Mouse (Mus musculus): ENCODE results near the gene Rhebl1. TPM values are rescaled to one million over a fixed set of nuclear protein-coding genes. Genes with fewer than 3 reads are reported as not detected.
"Not testable (repeated sequence)": the region's sequence is repeated elsewhere in the genome, so short reads cannot be mapped to it uniquely, and the experiment has no call there.

Gene Rhebl1
- polyA plus RNA-seq (2015; fragmentation: Nextera tagmentation; extraction: Ambion mirVana), result 10.3 and 10.8 TPM in 2 replicates

DNA sequence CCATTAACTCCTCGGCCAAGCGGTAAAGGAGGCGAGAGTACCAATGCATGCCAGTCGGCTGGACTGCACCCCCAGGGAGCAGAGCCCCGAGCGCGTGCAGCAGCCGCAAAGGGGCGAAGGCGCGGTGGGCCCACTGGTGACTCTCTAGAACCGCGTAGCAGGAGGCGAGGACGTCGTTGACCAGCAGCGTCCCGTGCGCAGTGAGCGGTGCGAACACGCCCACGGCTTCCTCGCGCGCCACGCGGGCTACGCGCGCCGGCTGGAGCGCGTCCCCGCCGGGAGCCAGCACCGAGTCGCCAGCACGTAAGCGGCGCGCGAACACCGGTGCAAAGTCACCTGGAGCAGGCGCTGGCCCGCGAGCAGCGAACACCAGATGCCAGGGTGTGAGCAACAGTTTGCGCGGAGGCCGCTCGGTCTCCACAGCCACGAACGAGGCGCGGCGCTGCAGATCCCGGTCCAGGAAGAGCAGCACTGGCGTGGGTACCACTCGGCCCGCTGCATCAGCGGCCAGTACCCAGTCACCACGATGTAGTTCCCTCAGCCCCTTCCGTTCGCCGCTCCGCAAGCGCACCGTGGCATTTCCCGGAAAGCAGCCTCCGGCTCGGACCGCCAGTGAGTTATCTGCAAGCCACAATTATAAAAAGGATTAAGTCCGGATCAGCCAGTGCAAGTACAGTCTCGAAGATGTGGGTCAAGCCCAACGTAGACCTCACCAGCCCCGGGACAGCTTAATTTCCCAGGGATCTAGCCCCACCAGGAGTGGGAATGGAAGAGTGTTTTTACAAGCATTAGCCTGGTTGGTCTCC is at the start of gene Rhebl1:
TSS of gene Rhebl1 (minus strand) at position 601 of the 806 bp plus-strand sequence.
- no peak for DNase-seq (ENCODE audit: low spot score)

DNA sequence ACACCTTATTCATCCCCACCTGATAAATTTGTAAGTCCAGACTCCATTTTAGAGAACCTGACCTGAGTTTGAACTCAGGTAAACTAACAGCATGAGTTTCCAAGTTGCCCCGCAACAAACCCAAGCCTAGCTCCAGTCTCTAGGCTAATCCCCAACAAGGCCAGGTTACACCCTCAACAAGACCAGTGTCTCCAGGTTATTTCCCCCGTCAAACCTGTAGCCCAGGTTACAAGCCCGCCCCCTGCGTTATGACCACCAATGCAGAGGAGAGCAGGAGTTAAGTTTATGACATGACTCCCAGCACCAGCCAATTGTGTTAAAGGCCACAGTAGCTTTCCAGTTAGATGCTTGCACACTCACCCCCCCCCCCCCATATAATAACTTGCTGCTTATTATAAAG is 48.8 kb upstream of the Rhebl1 start:
- DNase-seq (ENCODE audit: low spot score), result no peak

DNA sequence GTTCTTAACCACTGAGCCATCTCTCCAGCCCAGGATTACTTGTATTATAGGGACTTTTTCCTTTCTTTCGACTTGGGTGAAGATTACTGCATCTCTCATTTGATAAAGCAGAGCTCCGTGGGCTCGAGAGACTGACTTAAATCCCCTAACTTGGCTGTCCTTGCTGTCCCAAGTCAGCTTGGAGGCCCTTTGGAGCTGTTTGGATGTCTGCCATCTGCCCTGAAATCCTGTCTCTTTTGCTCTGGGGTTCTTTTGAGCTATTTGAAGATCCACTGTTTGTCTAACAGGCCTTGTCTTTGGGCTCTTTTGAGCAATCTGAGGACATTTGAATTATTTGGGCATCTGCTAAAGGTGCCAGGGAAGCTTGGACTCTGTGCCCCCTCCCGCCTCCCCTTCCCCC is 47.7 kb upstream of the Rhebl1 start:
- no peak for DNase-seq (ENCODE audit: low spot score)

DNA sequence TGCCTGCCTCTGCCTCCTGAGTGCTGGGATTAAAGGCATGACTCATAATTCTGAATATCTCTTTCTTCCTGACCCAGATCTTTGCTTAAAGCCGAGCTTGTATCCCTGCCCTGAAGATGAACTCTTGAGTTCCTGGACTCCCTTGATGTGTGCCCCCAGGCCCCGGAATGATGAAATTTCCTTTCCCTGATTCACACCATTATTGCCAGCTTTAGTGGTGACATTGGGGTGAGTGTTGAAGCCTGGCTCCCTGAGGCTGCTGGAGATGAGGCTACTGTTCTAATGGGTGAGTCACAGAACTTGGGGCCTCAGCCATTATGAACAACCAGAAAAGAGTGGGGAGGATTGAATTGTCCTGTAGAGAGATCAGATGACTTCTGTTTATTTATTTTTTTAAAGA is 47.2 kb upstream of the Rhebl1 start:
- no peak for DNase-seq (ENCODE audit: low spot score)

DNA sequence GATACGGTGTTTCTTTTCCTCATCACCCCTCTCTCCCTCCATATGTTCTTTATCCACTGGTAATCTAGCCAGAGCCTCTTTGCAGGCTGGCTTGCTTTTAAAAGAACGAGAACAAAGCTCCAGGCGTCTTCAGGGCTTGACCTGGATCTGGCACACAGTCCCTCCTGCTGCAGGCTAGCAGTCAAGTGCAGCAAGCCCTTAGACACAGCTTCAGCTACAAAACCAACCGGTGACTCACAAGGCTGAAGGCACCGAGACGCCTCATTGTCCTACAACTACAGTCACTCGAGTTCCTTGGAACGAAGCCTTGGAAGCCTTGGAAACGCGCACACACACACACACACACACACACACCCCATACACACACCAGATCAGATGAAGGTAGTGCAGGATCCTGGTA is 46.5 kb upstream of the Rhebl1 start:
- no peak for DNase-seq (ENCODE audit: low spot score)

DNA sequence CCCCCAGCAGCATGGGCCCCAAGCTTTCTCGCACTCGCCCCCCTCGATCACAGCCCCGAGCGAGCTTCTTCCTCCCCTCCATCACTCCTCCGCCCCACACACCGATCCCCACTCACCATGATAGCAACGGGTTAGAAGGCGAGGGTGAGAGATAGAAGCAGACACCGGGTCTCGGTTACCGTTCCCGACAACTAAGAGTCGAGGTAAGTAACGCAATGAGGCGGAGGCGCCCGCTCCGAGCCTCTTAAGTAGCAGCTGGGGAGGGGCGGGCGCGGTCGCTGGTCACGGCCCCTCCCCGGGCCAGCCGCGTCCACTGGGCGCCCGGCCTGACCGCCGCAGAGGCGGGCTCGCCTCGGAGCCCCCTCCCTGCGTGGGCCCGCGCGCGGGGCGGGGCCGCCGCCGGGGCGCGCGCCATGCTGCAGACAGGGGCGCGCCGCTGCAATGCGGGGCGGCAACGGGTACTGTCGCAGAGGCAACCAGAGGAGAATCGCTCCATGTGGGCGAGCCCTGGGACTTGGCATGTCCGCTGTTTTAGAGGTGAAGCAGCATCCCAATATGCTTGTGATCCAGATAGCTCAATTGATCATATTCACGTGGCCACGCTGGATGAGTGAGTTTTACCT is 40.0 kb upstream of the Rhebl1 start, which contains the start of gene Tuba1b:
TSS of gene Tuba1b (minus strand) at position 349 of the 623 bp plus-strand sequence.
- peak; percentile 88 for DNase-seq (ENCODE audit: low spot score)

DNA sequence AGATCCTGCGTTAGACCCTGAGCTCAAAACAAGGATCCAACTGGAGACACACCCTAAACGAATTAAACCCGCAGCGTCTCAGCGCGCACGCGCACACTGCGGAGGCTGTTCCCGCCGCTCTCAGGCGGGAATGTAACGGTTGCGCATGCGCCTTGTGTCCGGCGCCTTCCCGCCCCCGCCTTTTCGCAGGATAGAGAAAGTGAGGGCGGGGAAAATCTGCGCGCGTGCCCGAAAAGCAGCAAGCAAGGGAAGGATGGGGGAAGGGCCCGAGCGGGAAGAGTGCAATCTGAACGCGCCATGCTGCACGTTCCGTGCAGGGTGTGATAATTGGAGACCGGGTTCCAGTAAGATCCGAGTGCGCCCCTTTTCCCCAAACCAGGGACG is 39.5 kb upstream of the Rhebl1 start:
- DNase-seq (ENCODE audit: low spot score), result peak; percentile 95

DNA sequence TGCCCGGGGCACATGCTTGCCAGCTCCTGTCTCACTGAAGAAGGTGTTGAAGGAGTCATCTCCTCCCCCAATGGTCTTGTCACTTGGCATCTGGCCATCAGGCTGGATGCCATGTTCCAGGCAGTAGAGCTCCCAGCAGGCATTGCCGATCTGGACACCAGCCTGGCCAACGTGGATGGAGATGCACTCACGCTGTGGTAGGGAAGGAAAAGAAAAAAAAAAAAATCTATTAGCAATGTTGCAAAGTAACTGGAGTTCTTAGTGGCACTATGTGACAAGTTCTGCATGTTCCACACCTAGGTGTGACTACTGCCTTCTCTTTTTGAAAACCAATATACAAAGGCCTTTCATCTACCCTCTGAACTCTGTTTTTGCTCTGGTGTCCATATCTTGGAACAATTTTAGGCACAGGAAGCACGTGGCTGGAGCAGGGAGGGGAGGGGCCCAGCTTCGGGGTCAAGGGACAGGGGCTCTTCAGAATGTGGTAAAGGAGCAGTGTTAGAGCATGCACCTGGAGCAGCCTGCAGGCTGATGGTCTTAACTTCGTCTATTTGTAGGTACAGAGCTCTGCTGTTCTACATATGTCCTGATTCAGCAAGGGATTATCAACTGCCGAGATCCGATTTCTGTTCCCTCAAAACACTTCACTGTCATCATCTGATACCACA is 38.8 kb upstream of the Rhebl1 start:
- DNase-seq (ENCODE audit: low spot score), result not testable (repeated sequence)

DNA sequence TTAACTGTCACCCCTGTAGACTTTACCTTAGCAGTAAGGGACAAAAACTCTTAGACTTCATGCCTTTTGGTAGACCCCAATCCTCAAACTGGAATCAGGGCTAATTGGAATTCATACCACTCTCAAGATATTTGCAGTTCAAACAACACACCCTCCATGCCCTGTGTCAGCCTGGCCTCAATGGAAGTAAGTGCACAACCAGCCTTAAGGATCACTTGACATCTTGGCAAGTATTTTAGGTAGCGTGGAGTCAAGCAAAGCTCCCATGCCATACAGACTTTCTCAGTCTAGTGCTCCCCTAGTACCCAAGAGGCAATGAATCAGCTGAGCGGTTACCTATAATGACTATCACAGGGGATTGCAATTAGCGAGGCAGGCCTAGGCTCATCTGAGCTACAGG is 36.7 kb upstream of the Rhebl1 start:
- DNase-seq (ENCODE audit: low spot score), result no peak

DNA sequence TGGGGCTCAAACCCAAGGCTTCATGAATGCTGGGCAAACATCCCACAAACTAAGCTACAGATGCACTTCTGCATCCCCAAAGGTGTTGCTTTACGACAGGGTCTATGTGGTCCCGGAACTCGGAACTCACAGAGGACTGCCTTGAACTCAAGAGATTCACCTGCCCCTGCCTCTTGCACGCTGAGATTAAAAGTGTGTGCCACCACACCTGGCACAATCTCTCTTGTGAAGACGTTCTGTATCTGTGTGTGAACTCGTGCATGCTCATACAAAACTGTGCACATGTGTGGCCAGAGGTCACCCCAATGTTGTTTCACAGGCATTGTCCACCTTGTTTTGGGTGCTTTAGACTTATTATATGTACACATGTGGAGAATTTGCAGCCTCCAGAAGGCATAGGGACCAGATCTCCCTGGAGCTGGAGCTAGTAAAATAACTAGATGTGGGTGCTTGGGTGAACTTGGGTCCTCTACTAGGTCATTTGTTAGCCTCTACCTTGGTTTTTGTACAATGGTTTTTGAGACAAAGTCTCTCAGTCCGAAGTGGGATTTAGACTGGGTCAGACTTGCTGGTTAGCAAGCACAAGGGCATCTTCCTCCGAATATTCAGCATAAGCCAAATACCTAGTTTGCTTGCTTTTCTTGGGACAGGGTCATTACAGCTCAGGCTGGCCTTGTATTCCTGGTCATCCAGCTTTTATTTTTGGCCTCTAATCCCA is 35.8 kb upstream of the Rhebl1 start:
- no peak for DNase-seq (ENCODE audit: low spot score)

DNA sequence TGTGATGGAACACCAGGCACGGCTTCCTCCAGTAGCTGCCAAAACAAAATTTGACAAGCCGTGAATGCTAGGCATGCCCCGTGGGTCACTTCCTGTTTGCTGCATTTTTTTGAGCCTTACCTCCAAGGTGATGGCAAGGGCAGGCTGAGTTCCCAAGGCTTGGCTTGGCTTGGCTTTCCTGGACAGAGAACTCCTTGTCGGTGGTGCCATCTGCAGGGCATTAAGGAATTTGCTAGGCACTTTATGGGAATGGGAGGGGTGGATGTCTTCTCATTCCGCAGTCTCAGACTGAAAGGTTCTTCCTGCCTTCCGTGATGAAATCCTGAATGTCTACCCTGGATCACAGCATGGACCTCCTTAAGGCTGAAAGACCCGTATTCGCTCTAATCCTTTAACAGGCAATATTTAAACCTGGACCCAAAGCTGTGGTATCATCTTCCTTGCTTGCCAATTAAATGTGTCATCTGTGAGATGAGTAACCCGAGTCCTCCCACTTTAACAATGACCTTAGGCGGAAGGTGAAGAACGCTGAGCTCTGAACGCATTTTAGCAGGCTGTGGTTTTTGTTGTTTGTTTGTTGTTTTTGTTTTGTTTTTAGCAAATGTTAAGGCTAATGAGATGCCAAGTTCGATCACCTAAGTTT is 34.4 kb upstream of the Rhebl1 start:
- DNase-seq (ENCODE audit: low spot score), result peak; percentile 24

DNA sequence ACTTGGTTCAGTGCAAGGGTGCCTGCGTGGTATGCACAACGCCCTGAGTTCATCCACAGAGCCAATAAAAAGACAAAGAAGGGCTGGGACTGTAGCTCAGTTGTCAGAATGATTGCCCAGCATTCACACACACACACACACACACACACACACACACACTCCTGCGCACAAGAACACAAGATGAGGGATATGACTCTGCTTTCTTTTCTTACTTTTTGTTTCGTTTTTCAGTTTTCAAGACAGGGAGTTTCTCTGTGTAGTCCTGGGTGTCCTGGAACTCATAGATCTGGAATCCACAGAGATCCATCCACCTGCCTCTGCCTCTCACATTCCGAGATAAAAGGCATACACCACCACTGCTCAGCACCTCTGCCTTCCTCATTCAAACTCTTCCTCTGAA is 33.2 kb upstream of the Rhebl1 start:
- DNase-seq (ENCODE audit: low spot score), result no peak

DNA sequence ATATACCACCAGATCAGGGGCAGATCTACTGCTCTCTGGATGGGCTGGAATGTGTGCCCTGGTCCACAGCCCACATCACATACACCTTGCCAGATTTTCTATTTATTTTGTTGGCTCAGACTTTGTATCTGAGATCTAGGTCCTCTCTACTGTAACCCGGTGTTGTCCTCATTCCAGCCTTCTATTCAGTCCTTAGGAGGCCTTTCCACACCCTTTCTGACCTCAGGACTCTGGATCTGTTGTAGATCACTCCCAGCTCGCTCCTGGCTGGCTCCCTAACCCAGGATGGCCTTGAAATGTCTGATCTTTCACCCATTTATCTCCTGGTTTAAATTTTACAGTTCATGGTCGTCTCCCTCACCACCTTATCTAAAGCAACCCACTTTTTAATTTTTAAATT is 30.3 kb upstream of the Rhebl1 start:
- DNase-seq (ENCODE audit: low spot score), result no peak

DNA sequence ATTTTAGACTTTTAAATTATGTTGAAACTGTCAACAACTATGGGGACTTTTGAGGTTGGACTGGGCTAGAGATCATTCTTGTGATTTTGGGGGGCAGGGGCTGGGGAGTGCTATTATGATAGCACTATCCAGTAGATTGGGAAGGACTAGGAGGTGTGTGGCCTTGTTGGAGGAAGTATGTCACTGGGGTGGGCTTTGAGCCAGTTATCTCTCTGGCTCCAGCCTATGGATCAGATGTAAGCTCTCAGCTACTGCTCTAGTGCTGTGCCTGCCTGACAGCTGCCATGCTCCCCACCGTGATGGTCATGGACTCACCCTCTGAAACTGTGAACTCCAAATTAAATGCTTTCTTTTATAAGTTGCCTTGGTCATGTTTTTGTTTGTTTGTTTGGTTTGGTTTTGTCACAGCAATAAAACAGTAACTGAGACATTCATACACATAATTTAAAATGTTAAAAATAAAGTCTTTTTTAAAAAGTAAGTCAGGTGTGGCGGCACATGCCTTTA is 28.7 kb upstream of the Rhebl1 start:
- DNase-seq (ENCODE audit: low spot score), result no peak

DNA sequence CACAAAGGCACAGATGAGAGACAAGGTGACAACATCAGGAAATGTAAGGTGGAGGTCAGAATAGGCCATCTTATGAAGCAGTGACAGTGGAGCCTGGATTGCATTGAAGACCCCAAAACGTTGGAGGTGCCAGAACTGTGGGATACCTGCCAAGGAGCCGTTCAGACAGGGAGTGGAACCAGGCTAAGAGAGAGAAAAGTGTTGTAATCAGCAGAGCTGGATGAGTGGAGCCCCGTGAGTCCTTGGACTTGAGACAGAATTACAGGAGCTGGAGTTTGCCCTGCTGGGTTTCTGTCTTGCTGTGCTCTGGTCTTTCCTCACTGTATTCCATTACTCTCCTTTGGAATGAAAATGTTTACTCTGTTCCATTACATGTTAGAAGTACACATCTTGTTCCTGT is 28.2 kb upstream of the Rhebl1 start:
- DNase-seq (ENCODE audit: low spot score), result no peak

DNA sequence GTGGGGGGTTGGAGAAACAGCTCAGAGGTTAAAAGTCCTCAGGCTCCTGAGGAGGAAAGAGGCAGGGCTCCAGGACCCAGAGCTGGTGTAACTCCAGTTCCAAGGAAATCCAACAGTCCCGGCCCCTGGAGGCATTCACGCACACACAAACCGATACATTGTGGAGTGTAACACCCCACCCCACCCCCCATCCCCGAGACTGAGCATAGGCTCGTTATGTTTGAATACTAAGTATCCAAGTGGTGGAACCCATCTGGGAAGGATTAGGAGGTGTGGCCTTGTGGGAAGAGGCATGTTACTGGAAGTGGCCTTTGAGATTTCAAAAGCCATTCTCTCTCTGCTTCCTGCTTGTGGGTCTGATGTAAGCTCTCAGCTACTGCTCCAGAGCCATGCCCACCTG is 27.2 kb upstream of the Rhebl1 start:
- no peak for DNase-seq (ENCODE audit: low spot score)

DNA sequence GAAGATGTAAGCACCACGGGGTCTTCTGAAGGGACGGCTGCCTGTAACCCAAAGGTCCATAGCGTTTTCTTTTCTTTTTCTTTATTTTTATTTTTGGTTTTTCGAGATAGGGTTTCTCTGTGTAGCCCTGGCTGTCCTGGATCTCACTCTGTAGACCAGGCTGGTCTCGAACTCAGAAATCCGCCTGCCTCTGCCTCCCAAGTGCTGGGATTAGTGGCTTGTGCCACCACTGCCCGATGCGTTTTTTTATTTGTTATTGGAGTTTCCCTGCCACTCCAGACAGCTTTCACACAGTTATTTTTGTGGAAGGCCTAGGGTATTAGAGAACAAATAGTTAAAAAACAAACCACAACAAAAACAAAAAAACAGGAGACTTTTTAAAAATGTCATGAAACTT is 24.2 kb upstream of the Rhebl1 start:
- DNase-seq (ENCODE audit: low spot score), result not testable (repeated sequence)

DNA sequence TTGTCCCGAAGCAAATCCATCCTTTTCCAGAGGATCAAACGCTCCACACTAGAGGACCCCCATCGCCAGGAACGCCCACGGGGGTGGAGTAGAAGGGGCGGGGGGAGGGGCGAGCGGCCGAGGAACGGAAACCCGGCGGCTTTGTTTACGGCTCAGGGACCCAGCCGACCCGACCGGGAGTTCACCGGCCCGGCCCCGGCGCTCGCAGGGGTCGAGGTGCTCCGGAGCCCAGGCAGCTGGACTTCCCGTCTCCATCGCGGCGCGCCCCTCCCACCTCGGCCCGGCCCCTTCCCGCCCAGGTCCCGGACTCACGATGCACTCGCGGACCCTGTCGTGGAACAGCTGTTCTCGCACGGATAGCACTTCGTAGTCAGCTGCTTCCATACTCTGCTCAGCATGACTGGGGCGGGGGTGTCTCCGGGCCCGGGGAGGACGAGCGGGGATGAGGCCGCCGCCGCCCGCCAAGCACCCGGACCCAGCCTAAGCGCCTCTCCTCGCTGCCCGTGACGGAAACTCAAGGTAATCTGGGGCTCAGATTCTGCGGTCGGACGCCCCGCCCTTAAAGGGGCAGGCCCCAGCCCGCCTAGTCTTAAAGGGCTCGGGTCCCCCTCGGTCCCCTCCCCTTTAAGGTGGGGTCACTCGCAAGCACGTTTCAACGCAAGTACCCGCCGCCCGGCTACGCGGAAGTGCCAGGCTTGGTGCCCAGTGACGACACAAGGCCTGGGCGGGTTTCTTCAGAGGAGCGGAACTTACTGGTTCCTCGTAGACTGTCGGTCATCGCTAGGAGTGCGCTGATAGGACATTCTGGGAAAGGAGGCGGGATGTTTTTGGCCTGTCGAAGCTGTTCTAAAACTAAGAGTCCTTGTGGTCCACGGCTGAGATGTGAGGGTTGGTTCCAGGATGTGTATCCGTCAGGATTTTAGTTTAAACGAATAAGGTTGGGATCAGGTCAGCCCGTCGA is 23.5 kb upstream of the Rhebl1 start, which contains the start of gene Lmbr1l:
TSS of gene Lmbr1l (minus strand) at position 694 of the 961 bp plus-strand sequence.
- peak; percentile 100 for DNase-seq (ENCODE audit: low spot score)

DNA sequence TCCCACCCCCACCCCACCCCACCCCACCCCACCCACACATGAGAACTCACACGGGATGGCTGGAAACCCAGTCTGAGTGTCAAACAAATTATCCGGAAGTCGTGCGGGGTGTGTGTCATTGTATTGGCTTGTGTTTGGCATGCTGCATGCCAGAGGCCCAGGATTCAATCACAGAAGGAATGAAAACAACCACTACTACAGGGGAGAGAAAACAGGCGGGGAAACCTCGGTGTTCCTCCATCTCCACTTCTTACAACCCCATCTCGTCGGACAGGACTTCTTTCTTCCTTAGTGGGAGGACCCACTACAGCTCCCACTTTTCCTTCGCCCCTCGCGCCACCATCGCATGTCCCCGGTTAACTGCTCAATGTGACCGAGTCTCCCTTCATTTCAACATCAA is 22.8 kb upstream of the Rhebl1 start:
- peak; percentile 40 for DNase-seq (ENCODE audit: low spot score)

DNA sequence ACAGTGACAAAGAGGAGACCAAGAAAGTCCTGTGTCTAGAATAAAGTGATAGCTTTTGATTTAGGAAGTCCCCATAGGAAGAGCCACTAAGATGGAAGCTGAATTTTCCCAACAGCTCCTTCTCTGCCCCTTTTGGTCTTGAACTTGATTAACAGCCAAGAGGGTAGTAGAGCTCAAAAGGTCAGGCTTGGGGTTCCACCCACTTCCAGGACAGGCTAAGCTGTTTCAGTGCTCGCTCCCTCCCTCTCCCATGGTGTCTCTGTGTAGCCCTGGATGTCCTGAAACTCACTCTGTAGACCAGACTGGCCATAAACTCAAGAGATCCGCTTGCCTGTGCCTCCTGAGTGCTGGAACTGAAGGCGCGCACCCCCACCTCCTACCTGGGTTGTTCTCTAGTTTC is 21.7 kb upstream of the Rhebl1 start:
- no peak for DNase-seq (ENCODE audit: low spot score)
